Mouse (Mus musculus): ENCODE results near the gene Ifrd1.

DNA sequence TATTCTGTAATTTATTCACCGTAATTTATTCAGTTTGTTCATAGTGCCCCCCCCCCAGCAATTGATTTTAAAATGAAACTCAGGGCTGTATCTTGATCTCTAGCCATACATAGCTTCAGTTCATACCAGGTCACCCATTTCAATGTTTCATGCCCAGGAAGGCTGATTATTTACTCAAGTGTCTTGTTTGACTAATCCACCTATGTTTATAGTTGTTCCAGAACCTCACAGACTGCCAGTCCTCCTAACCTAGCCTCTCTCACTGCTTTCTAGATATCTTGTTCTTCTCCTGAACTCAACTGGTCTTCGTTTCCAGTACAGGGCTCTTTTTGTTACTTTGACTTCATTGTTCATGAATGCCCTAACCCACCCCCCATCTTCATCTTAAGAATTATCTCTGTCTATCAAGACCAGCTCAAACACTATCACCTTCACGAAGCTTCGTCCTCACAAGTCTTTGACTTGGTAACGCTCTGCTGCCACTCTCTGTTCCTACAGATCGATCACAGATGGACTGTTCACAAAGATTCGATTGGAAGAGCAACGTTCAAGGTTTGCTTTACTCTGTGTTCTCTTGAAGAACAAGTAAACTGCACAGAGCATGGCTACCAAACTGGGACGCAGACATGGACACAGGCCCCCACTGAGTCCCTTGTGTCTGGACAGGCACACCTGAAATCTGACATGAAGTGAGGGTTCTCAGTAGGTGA, 24.0 kb downstream of the Ifrd1 start:
- TF ChIP-seq CTCF (IDR thresholded peaks at IDR 0.05; ENCODE audit: low read depth, low read length) (no peak), GATA1 (IDR thresholded peaks at IDR 0.05; ENCODE audit: borderline replicate concordance, low read length) (no peak), TAL1 (conservative IDR thresholded peaks at IDR 0.05; ENCODE audit: low read depth, low read length) (no peak)

All from G1E (cell line).